Mouse (Mus musculus): Measurements from ENCODE around the gene Lin7a. TPM values are rescaled to one million over a fixed set of nuclear protein-coding genes. Genes with fewer than 3 reads are reported as not detected.

Lin7a gene
- polyA plus RNA-seq, 1 experiment, result 0.48 TPM

GRCm38 (mm10) chr10:107389505-107389904 lies 118.0 kb downstream of the Lin7a start:
- no peaks in the 10 kb centered on the region for H3K36me3 ChIP-seq (ENCODE audit: control insufficient read depth, insufficient read depth)
- H3K79me2 ChIP-seq (ENCODE audit: control insufficient read depth, insufficient read depth), result no peaks in the 10 kb centered on the region
- no peak overlapping the region for H3K4me3 ChIP-seq
- no peak overlapping the region for H3ac ChIP-seq (ENCODE audit: control insufficient read depth, insufficient read length)
- H3K4me2 ChIP-seq (ENCODE audit: low read depth), result no peak overlapping the region
- TF ChIP-seq POLR2AphosphoS2 (IDR thresholded peaks at IDR 0.05; ENCODE audit: insufficient read length, low read depth), result no peak
- no peak for TF ChIP-seq REST (IDR thresholded peaks at IDR 0.05; ENCODE audit: insufficient read depth, insufficient read length)
- no peak for TF ChIP-seq MYOD1 (IDR thresholded peaks at IDR 0.05; ENCODE audit: control insufficient read depth in 1 of 3, insufficient read length in 2 of 3, low read depth in 2 of 3)
- no peak for TF ChIP-seq E2F4 (IDR thresholded peaks at IDR 0.05; ENCODE audit: insufficient read depth)
- no peak for TF ChIP-seq MAX (IDR thresholded peaks at IDR 0.05; ENCODE audit: low read depth)
- no peak for TF ChIP-seq MYOG (IDR thresholded peaks at IDR 0.05; ENCODE audit: control insufficient read depth in 1 of 3, insufficient read depth in 1 of 3, insufficient read length in 2 of 3, low read depth in 2 of 3)
- TF ChIP-seq POLR2A (IDR thresholded peaks at IDR 0.05; ENCODE audit: insufficient read length, low read depth), result no peak
- TF ChIP-seq CEBPB (IDR thresholded peaks at IDR 0.05; ENCODE audit: insufficient read depth, poor library complexity, severe bottlenecking), result no peak
- no peak for TF ChIP-seq USF1 (IDR thresholded peaks at IDR 0.05; ENCODE audit: low read depth)
- no peak for TF ChIP-seq TCF3 (IDR thresholded peaks at IDR 0.05; ENCODE audit: insufficient read length, low read depth)
- no peak for TF ChIP-seq SRF (IDR thresholded peaks at IDR 0.05; ENCODE audit: control insufficient read depth, insufficient read length, low read depth)
- TF ChIP-seq TCF12 (IDR thresholded peaks at IDR 0.05; ENCODE audit: insufficient read depth, poor library complexity, severe bottlenecking), result no peak
- no peaks in the 10 kb centered on the region for H3K27me3 ChIP-seq (ENCODE audit: control insufficient read depth, insufficient read depth, insufficient read length)

DNA sequence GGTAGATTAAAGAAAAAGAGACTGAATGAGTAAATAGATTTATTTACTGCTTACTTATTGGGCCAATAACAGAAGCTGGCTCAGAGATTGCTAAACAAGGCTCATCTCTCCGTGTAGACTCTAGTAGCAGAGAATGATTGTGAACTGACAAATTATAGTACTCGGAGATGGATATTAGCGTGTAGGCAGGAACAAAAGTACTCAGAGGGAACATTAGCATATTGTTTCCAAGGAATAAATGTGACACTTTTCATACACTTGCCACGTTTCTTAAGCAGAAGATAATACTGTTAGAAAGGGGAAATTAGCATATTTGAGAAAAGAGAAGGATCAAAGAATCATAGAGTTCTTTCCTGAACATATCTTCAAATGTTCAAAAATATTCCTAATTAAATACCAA lies 133.9 kb downstream of the Lin7a start:
- Histone ChIP-seq H3ac (ENCODE audit: control insufficient read depth, insufficient read length) (no peak overlapping the region), H3K4me3 (no peak overlapping the region), H3K4me2 (ENCODE audit: low read depth) (no peak overlapping the region), H3K27me3 (ENCODE audit: control insufficient read depth, insufficient read depth, insufficient read length) (no peaks in the 10 kb centered on the region), H3K79me2 (ENCODE audit: control insufficient read depth, insufficient read depth) (no peaks in the 10 kb centered on the region), H3K36me3 (ENCODE audit: control insufficient read depth, insufficient read depth) (no peaks in the 10 kb centered on the region)
- TF ChIP-seq USF1 (IDR thresholded peaks at IDR 0.05; ENCODE audit: low read depth) (no peak), MAX (IDR thresholded peaks at IDR 0.05; ENCODE audit: low read depth) (no peak), MYOD1 (IDR thresholded peaks at IDR 0.05; ENCODE audit: control insufficient read depth in 1 of 3, insufficient read length in 2 of 3, low read depth in 2 of 3) (no peak), POLR2A (IDR thresholded peaks at IDR 0.05; ENCODE audit: insufficient read length, low read depth) (no peak), POLR2AphosphoS2 (IDR thresholded peaks at IDR 0.05; ENCODE audit: insufficient read length, low read depth) (no peak), TCF12 (IDR thresholded peaks at IDR 0.05; ENCODE audit: insufficient read depth, poor library complexity, severe bottlenecking) (no peak), MYOG (IDR thresholded peaks at IDR 0.05; ENCODE audit: control insufficient read depth in 1 of 3, insufficient read depth in 1 of 3, insufficient read length in 2 of 3, low read depth in 2 of 3) (no peak), SRF (IDR thresholded peaks at IDR 0.05; ENCODE audit: control insufficient read depth, insufficient read length, low read depth) (no peak), CEBPB (IDR thresholded peaks at IDR 0.05; ENCODE audit: insufficient read depth, poor library complexity, severe bottlenecking) (no peak), TCF3 (IDR thresholded peaks at IDR 0.05; ENCODE audit: insufficient read length, low read depth) (no peak), E2F4 (IDR thresholded peaks at IDR 0.05; ENCODE audit: insufficient read depth) (no peak), REST (IDR thresholded peaks at IDR 0.05; ENCODE audit: insufficient read depth, insufficient read length) (no peak)

GRCm38 (mm10) chr10:107418306-107418705 lies 146.8 kb downstream of the Lin7a start:
- no peaks in the 10 kb centered on the region for H3K79me2 ChIP-seq (ENCODE audit: control insufficient read depth, insufficient read depth)
- H3K36me3 ChIP-seq (ENCODE audit: control insufficient read depth, insufficient read depth), result no peaks in the 10 kb centered on the region
- H3K4me2 ChIP-seq (ENCODE audit: low read depth), result no peak overlapping the region
- TF ChIP-seq POLR2AphosphoS2 (IDR thresholded peaks at IDR 0.05; ENCODE audit: insufficient read length, low read depth) (no peak), SRF (IDR thresholded peaks at IDR 0.05; ENCODE audit: control insufficient read depth, insufficient read length, low read depth) (no peak), USF1 (IDR thresholded peaks at IDR 0.05; ENCODE audit: low read depth) (no peak), TCF3 (IDR thresholded peaks at IDR 0.05; ENCODE audit: insufficient read length, low read depth) (no peak), POLR2A (IDR thresholded peaks at IDR 0.05; ENCODE audit: insufficient read length, low read depth) (no peak), E2F4 (IDR thresholded peaks at IDR 0.05; ENCODE audit: insufficient read depth) (no peak), MYOG (IDR thresholded peaks at IDR 0.05; ENCODE audit: control insufficient read depth in 1 of 3, insufficient read depth in 1 of 3, insufficient read length in 2 of 3, low read depth in 2 of 3) (no peak), MAX (IDR thresholded peaks at IDR 0.05; ENCODE audit: low read depth) (no peak), TCF12 (IDR thresholded peaks at IDR 0.05; ENCODE audit: insufficient read depth, poor library complexity, severe bottlenecking) (no peak), MYOD1 (IDR thresholded peaks at IDR 0.05; ENCODE audit: control insufficient read depth in 1 of 3, insufficient read length in 2 of 3, low read depth in 2 of 3) (no peak), REST (IDR thresholded peaks at IDR 0.05; ENCODE audit: insufficient read depth, insufficient read length) (no peak)
- H3ac ChIP-seq (ENCODE audit: control insufficient read depth, insufficient read length), result no peak overlapping the region
- no peaks in the 10 kb centered on the region for H3K27me3 ChIP-seq (ENCODE audit: control insufficient read depth, insufficient read depth, insufficient read length)
- no peak overlapping the region for H3K4me3 ChIP-seq

DNA sequence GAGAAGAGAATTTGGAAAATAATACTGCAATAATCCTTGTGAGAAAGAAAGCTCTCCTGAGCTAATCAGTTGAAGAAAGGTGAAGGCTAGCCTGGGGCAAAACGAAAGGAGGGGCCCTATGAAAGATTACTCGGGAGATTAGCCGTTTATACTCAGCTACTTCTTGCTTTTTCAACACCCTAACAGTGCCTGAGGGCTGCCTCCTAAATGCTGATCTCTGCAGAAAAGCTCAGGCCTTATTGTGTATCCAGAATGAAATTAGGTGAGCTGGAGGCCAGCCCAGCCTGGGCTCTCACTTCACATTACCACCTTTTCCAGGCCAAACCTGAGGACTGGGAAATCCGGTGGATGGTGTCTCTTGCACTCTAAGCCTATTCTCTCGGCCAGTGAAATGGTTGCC lies 165.5 kb downstream of the Lin7a start:
- TF ChIP-seq TCF12 (IDR thresholded peaks at IDR 0.05; ENCODE audit: insufficient read depth, poor library complexity, severe bottlenecking) (no peak), POLR2A (IDR thresholded peaks at IDR 0.05; ENCODE audit: insufficient read length, low read depth) (no peak), SRF (IDR thresholded peaks at IDR 0.05; ENCODE audit: control insufficient read depth, insufficient read length, low read depth) (no peak), MYOG (IDR thresholded peaks at IDR 0.05; ENCODE audit: control insufficient read depth in 1 of 3, insufficient read depth in 1 of 3, insufficient read length in 2 of 3, low read depth in 2 of 3) (no peak), POLR2AphosphoS2 (IDR thresholded peaks at IDR 0.05; ENCODE audit: insufficient read length, low read depth) (no peak), REST (IDR thresholded peaks at IDR 0.05; ENCODE audit: insufficient read depth, insufficient read length) (no peak), MYOD1 (IDR thresholded peaks at IDR 0.05; ENCODE audit: control insufficient read depth in 1 of 3, insufficient read length in 2 of 3, low read depth in 2 of 3) (no peak), TCF3 (IDR thresholded peaks at IDR 0.05; ENCODE audit: insufficient read length, low read depth) (no peak), CEBPB (IDR thresholded peaks at IDR 0.05; ENCODE audit: insufficient read depth, poor library complexity, severe bottlenecking) (no peak), USF1 (IDR thresholded peaks at IDR 0.05; ENCODE audit: low read depth) (no peak)
- Histone ChIP-seq H3K4me3 (no peak overlapping the region), H3K4me2 (ENCODE audit: low read depth) (no peak overlapping the region), H3K27me3 (ENCODE audit: control insufficient read depth, insufficient read depth, insufficient read length) (no peaks in the 10 kb centered on the region), H3ac (ENCODE audit: control insufficient read depth, insufficient read length) (no peak overlapping the region), H3K36me3 (ENCODE audit: control insufficient read depth, insufficient read depth) (no peaks in the 10 kb centered on the region), H3K79me2 (ENCODE audit: control insufficient read depth, insufficient read depth) (no peaks in the 10 kb centered on the region)

Measured in myocyte (in vitro differentiated cells).